Mouse (Mus musculus): Measurements from ENCODE around the gene Gm21913.
"Not testable (repeated sequence)": the region's sequence is repeated elsewhere in the genome, so short reads cannot be mapped to it uniquely, and the experiment has no call there.

Gm21913 gene

DNA sequence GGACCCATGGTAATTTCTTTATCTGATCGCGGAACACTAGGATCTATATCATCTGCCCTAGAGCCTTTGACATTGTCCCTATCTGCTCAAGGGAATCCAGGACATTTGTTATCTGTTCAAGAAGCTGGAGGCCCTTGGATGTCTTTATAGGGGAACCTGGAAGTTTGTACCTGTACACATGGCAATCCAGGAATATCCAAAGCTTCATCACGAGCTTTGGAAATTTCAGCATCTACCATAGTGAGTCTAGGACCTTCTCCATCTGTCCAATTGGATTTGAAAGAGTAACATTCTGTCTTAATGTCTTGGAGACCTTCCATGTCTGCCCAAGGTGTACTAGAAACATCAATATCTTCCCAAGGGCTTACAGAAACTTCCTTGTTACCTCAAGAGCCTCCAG lies at the start of gene Gm21913:
Gene Gm21913, plus strand, starts transcription at position 301 of the 400 bp plus-strand sequence.
- not testable (repeated sequence) for DNase-seq (ENCODE audit: low spot score in 2 of 2)
